Mouse (Mus musculus): ENCODE data around the gene Erbb2.

DNA sequence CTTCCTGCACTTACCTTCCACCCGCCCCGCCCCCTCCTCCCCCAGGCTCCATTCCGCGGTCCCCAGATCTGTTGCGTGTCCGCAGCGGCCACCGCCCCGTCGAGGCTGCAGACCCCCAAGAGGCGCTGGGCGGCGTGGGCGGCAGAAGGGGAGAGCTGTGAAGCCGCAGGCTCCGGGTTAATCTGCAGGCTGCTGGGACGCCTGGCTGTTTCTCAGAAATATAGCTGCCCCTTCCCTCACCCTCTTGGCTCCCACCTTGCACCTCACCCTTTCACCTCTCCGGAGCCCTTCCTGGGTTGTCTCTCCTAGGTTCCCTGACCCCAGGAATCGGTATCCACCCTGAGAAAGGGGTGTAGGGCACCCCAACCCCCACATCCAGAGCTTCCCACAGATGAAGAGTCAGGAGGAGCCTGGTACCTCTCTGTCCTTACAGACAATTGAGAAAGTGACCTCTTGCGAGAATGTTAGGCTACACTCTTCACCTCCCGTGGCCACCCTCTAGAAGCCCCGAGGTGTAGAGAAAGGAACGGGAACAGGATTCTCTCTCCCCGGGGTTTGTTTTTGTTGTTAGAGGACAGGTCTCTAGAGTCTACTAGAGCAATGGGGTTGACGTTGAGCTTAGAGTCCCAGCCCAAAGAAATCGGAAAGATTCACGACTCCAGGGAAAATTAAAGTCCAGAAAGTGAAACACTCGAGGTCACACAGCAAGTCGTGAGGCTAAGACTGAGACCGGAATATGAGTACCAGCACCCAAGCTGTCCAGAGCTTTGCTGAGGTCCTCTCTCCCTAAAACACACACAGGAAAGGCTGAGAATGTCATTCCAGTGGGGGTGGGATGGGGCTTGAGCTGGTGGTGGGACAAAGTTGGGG lies 46.1 kb downstream of the Erbb2 start:
- TF ChIP-seq POLR2A (IDR thresholded peaks at IDR 0.05; ENCODE audit: extremely low read depth, insufficient read depth, low read length), result no peak
- no peak for TF ChIP-seq CTCF (IDR thresholded peaks at IDR 0.05; ENCODE audit: extremely low read depth, insufficient read depth, low read length)
